Mouse (Mus musculus) hindbrain, embryonic 10.5 days (tissue): ENCODE measurements at regions not wholly inside any gene's neighbourhood (a gene's known extent, or its start where the extent isn't known, plus 50 kb on each side); places are given as distances from the start of the nearest gene placed in this dataset.

Experiments used
- DNase-seq: peaks from one replicate; pipeline ENCODE4 v3.0.0-alpha.2; 2017; ENCODE audit warnings: low spot score
- H3K27ac ChIP-seq: fragments of 300-500 bp; sonication (generic); 2 replicates; pipeline ENCODE4 v1.5.1; 2016; ENCODE audit warnings: mild to moderate bottlenecking, moderate library complexity
- H3K27me3 ChIP-seq: fragments of 300-500 bp; sonication (generic); 2 replicates; pipeline ENCODE4 v1.6.1; 2016; ENCODE audit warnings: mild to moderate bottlenecking; ENCODE audit not compliant: poor library complexity, insufficient read depth, severe bottlenecking
- H3K36me3 ChIP-seq: fragments of 300-500 bp; sonication (generic); 2 replicates; pipeline ENCODE4 v1.6.1; 2016; ENCODE audit warnings: mild to moderate bottlenecking, moderate library complexity
- H3K4me1 ChIP-seq: fragments of 300-500 bp; sonication (generic); replicated peaks from 2 replicates; pipeline ENCODE4 v1.6.1; 2016; ENCODE audit warnings: mild to moderate bottlenecking
- H3K4me3 ChIP-seq: fragments of 300-500 bp; sonication (generic); 2 replicates; pipeline ENCODE4 v1.5.1; 2016; ENCODE audit warnings: mild to moderate bottlenecking, moderate library complexity
- H3K9me3 ChIP-seq: fragments of 300-500 bp; sonication (generic); 2 replicates; pipeline ENCODE4 v1.6.1; 2016; ENCODE audit warnings: mild to moderate bottlenecking, moderate library complexity
- WGBS: fragments of 180-500 bp; shearing (Covaris S2); methylation state at CpG from one replicate; pipeline ENCODE4 v1.1.7; 2016; 5-methylcytosine and 5-hydroxymethylcytosine counted together

DNA sequence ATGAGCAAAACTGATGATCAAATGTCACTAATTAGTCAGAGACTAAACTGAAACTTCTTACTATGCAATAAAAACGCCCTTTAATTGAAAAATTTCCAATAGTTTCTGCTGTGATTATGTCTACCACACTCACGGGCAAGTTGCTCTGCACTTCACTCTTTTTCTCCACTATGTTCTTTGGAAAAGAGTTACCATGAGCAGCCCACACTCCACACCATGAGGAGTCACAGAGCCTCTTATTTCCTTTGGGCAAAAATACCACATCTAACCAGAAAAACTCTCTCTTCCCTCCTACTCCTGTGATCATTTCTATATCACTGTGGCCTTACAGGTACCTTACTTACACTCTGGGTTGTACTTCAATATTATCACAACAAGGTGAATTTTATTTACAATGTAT lies 174.7 kb downstream of the Gm11361 start:
- no peak for DNase-seq
- no peak overlapping the region for H3K27ac ChIP-seq
- H3K9me3 ChIP-seq: no peaks in the 10 kb centered on the region
- no peak overlapping the region for H3K4me3 ChIP-seq
- no peaks in the 10 kb centered on the region for H3K4me1 ChIP-seq
- no peaks in the 10 kb centered on the region for H3K27me3 ChIP-seq
- WGBS: 76% methylated on average over 2 of the region's 2 CpGs
- no peaks in the 10 kb centered on the region for H3K36me3 ChIP-seq

DNA sequence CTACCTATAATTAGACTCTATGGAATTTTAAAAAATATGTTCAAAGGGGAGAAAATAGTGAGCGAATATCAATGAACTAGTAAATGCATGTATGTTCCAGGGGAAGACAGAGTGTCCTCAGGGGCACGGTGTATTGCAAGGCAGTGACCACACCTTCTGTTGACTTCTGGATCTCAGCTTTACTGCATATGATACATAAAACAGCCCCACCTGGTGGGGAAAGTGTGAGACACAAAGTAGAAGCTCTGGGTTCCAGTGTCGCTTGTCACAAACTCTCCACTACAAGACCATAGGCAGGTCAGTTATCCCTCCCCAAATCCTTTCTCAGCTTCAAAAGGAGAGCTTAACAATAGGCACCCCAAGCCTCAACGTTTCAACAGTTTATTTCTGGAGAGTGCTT lies 168.8 kb downstream of the Gm11361 start:
- H3K36me3 ChIP-seq: no peaks in the 10 kb centered on the region
- no peak overlapping the region for H3K4me3 ChIP-seq
- WGBS: 73% methylated on average over 4 of the region's 4 CpGs
- no peaks in the 10 kb centered on the region for H3K9me3 ChIP-seq
- DNase-seq: no peak
- H3K27me3 ChIP-seq: no peaks in the 10 kb centered on the region
- peaks cover 7% of the 10 kb centered on the region for H3K4me1 ChIP-seq
- H3K27ac ChIP-seq: no peak overlapping the region

DNA sequence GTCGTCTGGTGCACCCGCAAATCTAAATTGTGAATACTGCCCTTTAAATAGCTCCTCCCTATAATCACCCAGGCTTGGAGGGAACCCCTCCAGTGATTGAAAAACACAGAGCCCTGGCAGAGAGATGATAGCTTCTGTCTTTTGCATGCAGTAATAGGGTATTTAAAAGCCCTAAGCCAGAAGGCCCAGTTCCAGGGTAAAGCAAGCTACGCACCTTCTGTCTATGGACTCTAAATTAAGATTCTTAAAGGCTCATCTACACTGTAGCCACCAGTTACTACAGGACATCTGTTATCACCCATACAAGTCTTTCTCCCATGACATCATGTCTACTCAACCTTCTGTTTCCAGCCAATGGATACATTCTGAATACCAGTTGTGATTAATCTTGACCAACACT lies 167.8 kb downstream of the Gm11361 start:
- Histone ChIP-seq H3K36me3 (no peaks in the 10 kb centered on the region), H3K27ac (peak overlapping the region; percentile 62; the same call in 1 of the 2 replicates), H3K4me3 (no peak overlapping the region), H3K4me1 (peaks cover 14% of the 10 kb centered on the region), H3K27me3 (no peaks in the 10 kb centered on the region), H3K9me3 (no peaks in the 10 kb centered on the region)
- WGBS: 80% methylated on average over 3 of the region's 3 CpGs
- no peak for DNase-seq

DNA sequence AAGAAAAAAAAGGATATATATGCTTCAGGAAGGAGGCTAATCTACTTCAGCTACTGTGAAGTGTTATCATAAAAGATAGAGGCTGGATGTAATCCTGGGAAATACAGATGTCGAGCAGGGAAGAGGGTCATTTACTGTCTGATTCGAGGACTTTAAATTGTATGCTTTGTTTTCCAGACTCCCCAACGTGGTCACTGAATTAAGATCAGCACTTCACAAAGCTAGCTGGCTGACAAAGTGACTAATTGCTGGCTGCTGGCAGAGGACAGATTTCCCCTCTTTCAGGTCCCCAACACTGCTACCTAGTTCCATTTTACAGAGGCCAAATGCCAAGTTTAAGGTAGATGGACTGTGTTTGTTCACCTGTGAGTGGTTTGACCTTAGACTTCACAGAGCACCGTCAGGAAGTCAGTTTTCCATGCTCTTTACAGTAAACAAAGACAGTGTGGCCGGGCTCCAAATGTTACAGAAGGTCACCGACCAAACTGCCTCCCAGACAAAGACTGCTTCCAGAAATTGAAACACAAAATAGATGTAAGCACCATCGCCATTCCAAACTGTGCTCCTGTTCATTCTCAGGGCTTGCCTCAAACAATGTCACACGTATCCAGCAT lies 167.2 kb downstream of the Gm11361 start:
- Histone ChIP-seq H3K27ac (peak overlapping the region; percentile 62; the same call in 1 of the 2 replicates), H3K36me3 (no peaks in the 10 kb centered on the region), H3K9me3 (no peaks in the 10 kb centered on the region), H3K27me3 (no peaks in the 10 kb centered on the region), H3K4me3 (no peak overlapping the region), H3K4me1 (peaks cover 19% of the 10 kb centered on the region)
- no peak for DNase-seq
- WGBS: 50% methylated on average over 8 of the region's 8 CpGs

DNA sequence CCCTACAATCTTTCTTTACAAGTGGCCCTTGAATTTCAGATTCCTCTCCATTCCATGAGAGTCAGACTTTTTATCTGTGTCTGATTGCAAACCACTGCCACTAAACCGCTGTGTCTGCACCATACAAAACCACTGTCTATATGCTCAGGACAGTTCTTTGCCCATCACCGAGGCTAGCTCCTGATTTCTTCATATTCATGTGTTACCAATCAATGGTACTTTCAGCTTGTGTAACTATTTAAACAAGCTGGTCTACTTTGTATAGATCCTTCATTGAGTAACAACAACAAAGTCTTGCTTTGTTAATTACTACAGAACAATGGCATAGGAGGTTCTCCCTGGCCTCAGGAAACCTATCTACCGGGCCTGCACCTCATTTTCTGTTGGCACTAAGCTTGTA lies 164.0 kb downstream of the Gm11361 start:
- DNase-seq: no peak
- Histone ChIP-seq H3K4me1 (peaks cover 50% of the 10 kb centered on the region), H3K4me3 (no peak overlapping the region), H3K27me3 (no peaks in the 10 kb centered on the region), H3K9me3 (no peaks in the 10 kb centered on the region), H3K27ac (no peak overlapping the region; the same call in 1 of the 2 replicates), H3K36me3 (no peaks in the 10 kb centered on the region)
- WGBS: 89% methylated on average over 3 of the region's 3 CpGs

DNA sequence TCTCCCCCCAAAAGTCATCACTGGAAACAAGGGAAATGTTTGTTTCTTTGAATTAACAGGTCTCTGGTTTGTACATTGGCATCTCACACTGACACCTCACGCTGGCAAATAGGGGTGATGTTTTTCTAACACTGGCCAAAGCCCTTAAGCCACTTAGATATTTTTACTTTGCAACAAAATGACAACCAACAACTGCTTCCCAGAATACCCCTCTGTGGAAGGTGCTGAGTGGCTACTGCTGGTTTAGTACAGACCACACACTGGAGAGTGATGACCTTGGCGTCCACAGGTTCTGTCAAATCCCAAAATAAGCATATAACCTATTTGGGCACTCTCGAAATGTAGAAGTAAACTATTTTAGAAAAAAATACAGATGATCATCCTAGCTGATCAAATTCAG lies 163.3 kb downstream of the Gm11361 start:
- no peak overlapping the region for H3K27ac ChIP-seq
- DNase-seq: no peak
- WGBS: 87% methylated on average over 3 of the region's 3 CpGs

DNA sequence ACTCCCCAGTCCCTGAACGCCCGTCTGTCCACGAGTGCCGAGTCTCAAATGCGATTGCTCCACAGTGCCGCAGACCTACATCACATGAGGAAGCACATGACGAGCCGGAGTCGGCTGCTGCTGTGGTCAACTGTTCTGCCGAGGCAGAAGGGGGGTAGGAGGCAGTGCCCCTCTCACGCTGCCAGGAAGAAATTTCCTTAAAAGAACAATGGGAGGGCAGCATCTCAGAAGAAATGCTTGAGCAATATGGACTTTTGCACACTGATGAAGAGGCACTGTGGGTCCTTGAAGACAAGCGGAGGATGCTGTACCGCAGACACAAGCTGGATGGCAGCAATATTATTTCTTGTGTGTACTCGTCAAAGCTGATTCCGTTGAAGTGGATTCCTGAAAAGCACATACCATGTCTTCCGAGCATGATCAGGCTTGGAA lies 162.6 kb downstream of the Gm11361 start:
- WGBS: 64% methylated on average over 16 of the region's 16 CpGs
- Histone ChIP-seq H3K9me3 (no peaks in the 10 kb centered on the region), H3K27me3 (no peaks in the 10 kb centered on the region), H3K4me3 (no peak overlapping the region), H3K36me3 (no peaks in the 10 kb centered on the region), H3K4me1 (peaks cover 62% of the 10 kb centered on the region), H3K27ac (peak overlapping the region; percentile 79)
- no peak for DNase-seq

More for the DNA sequence above, 163.3 kb downstream of the Gm11361 start:
- H3K4me3 ChIP-seq: no peak overlapping the region
- H3K27me3 ChIP-seq: no peaks in the 10 kb centered on the region
- H3K4me1 ChIP-seq: peaks cover 57% of the 10 kb centered on the region
- H3K9me3 ChIP-seq: no peaks in the 10 kb centered on the region
- H3K36me3 ChIP-seq: no peaks in the 10 kb centered on the region

DNA sequence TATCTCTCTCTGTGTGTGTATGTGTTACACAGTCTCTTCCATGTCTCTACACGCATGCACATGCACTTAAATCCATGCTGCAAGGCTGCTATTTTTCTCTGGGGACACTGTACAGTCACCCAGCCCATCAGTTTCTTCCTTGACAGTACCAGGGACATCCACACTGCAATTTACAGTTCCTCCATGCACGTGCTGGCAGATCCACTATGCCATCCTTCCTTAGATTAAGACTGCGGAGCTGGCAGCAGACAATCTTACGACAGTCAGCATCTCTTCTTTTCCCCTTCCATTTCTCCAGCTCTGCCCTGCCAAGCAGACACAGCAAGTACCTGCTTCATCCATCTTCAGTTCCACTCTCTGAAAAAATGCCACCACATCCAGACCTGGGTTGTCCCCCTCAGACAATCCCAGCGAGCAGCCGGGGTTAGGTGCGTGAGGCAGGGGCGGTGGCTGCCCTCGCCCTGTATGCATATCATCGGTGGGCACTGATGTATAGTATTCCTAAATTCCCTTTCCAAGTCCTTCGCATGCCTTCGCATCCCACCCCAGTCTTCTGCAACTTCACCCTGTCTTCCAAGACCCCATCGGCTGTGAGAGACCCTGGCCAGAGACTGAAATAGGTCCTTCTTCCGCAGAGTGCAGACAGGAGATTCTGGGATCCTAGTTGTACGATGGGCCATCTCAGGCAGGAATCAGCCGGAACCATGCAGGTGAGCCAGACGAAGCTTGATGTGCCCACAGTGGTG lies 161.8 kb downstream of the Gm11361 start:
- no peaks in the 10 kb centered on the region for H3K36me3 ChIP-seq
- DNase-seq: no peak
- peaks cover 62% of the 10 kb centered on the region for H3K4me1 ChIP-seq
- H3K27ac ChIP-seq: peak overlapping the region; percentile 91
- H3K4me3 ChIP-seq: no peak overlapping the region
- 90% methylated on average over 17 of the region's 17 CpGs for WGBS
- no peaks in the 10 kb centered on the region for H3K9me3 ChIP-seq
- H3K27me3 ChIP-seq: no peaks in the 10 kb centered on the region

DNA sequence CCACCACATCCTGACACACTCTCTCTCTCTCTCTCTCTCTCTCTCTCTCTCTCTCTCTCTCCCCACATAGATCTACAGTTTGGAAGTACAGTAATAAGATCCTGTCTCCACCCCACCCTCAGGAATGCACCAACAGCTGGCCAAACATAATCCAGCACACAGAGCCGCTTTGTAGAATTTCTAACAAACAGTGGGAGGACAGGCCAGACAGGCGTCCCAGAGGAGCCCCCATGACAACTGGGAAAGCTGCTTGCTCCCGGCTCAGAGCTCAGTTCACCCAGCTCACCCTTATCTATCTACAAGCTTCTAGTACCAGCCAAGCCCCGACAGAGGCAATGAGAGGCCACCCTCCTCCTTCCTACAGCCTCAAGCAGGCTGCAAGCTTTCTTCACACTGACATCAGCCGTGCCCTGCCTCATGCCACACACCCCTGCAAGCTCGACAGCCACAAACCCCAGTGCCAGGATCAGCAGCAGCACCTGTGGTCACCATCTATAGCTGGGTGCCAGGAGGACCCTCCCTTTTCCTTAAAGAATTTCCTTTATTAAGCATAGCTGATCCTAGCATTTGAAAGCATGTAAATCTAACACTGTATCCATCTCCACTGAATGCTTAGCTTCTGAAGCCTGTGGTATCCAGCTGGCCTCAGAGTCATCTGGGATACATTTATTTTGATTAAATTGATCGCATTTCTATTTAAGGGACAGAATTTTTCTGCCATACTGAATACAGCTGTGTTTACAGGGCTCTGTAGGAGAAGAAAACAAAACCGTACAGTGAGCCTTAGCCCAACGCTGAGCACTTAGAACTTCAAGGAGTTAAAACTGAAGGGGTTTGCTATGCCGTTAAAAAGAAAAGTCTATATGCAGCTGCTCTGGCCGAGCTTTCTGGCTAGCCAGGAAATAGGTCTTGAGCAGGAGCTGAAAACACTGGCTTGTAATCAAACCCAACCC lies 160.9 kb downstream of the Gm11361 start:
- no peaks in the 10 kb centered on the region for H3K36me3 ChIP-seq
- H3K4me3 ChIP-seq: peak overlapping the region; percentile 32
- H3K27me3 ChIP-seq: no peaks in the 10 kb centered on the region
- peaks cover 62% of the 10 kb centered on the region for H3K4me1 ChIP-seq
- peak overlapping the region; percentile 91 for H3K27ac ChIP-seq
- peak; percentile 77 for DNase-seq
- no peaks in the 10 kb centered on the region for H3K9me3 ChIP-seq
- WGBS: 31% methylated on average over 11 of the region's 11 CpGs

DNA sequence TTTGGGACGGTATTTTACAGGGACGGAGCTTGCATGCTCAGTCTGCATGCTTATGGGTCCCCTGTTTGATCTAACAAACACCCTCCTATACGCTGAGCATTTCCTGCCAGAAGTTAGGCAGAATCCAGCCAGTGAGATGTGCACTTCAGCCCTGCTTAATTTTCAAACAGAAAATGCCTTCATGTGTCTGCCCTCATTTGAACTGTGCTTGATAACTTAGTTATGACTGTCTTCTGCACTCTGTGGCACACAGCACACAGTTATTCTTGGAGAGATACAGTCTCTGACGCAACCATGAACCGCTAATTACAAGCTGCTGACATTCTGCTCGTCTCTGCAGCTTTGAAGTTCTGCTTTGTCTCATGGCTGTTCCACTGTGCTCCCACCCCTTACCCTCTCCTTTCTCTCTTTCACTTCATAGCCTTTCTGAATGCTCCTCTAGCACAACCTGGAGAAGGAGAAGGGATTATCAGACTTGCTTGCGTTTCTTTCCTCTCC lies 160.2 kb downstream of the Gm11361 start:
- Histone ChIP-seq H3K4me3 (peak overlapping the region; percentile 32), H3K27ac (peak overlapping the region; percentile 91), H3K36me3 (no peaks in the 10 kb centered on the region), H3K27me3 (no peaks in the 10 kb centered on the region), H3K4me1 (peaks cover 62% of the 10 kb centered on the region), H3K9me3 (no peaks in the 10 kb centered on the region)
- WGBS: 14% methylated on average over 7 of the region's 7 CpGs
- DNase-seq: peak; percentile 39

DNA sequence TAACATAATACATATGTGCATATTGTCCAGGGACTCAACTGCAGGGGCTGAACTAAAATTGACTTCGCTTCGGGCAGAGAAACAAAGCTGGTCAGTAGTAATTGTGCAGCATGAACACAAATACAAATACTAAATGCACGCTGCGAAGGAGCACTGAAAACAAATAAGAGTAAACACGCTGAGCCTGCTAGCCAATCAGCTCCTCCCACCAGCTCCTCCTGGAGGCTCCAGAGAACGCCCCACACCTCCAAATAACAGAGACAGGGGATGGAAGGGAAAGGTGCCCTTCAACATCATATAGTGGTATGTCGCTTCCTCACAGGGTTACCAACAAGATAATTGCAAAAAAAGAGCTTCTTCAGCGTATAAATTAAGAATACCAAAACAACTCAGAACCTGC lies 159.6 kb downstream of the Gm11361 start:
- H3K4me3 ChIP-seq: peak overlapping the region; percentile 32
- peak; percentile 37 for DNase-seq
- H3K36me3 ChIP-seq: no peaks in the 10 kb centered on the region
- H3K4me1 ChIP-seq: peaks cover 62% of the 10 kb centered on the region
- WGBS: 32% methylated on average over 8 of the region's 8 CpGs
- peak overlapping the region; percentile 91 for H3K27ac ChIP-seq
- no peaks in the 10 kb centered on the region for H3K27me3 ChIP-seq
- H3K9me3 ChIP-seq: no peaks in the 10 kb centered on the region

DNA sequence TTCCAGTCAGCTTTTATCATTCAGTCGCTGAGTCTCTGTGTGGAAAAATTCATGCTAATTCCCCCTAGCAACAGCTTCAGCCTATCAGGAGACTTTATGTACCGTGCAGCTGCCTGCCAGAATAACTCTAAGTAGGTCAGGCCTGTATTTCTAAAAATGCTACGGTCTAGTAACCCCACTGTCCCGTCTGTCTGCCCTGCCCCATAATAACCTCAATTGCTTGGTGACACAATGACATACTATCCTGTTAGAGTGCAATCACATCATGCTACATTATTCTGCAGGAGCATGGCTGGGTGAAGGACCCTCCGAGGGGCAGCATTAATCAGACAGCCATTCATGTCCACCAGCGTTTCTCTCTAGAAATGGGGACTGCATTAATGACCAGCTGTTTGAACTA lies 158.9 kb downstream of the Gm11361 start:
- H3K27me3 ChIP-seq: no peaks in the 10 kb centered on the region
- peaks cover 62% of the 10 kb centered on the region for H3K4me1 ChIP-seq
- no peak overlapping the region for H3K4me3 ChIP-seq
- 11% methylated on average over 6 of the region's 6 CpGs for WGBS
- H3K36me3 ChIP-seq: no peaks in the 10 kb centered on the region
- peak; percentile 80 for DNase-seq
- H3K27ac ChIP-seq: peak overlapping the region; percentile 91
- H3K9me3 ChIP-seq: no peaks in the 10 kb centered on the region
